Mouse (Mus musculus) lung, embryonic 16.5 days (tissue): ENCODE results near the gene Gzmb. TPM values are rescaled to one million over a fixed set of nuclear protein-coding genes. Genes with fewer than 3 reads are reported as not detected.
"Not testable (repeated sequence)": the region's sequence is repeated elsewhere in the genome, so short reads cannot be mapped to it uniquely, and the experiment has no call there.

Experiments used
- ATAC-seq: fragments of 200-750 bp; cut with Nextera tagmentation; 2 replicates; pipeline ENCODE4 v1.8.0; 2017; ENCODE audit warnings: low read depth, mild to moderate bottlenecking, moderate library complexity
- H3K27ac ChIP-seq: fragments of 300-500 bp; sonication (generic); 2 replicates; pipeline ENCODE4 v1.5.1; 2014; ENCODE audit warnings: mild to moderate bottlenecking, control low read depth, low read length
- H3K27me3 ChIP-seq: fragments of 300-500 bp; sonication (generic); 2 replicates; pipeline ENCODE4 v1.6.1; 2014; ENCODE audit warnings: low read depth, low read length, mixed read lengths; ENCODE audit not compliant: control insufficient read depth, insufficient read depth
- H3K36me3 ChIP-seq: fragments of 300-500 bp; sonication (generic); 2 replicates; pipeline ENCODE4 v1.6.1; 2014; ENCODE audit warnings: low read length; ENCODE audit not compliant: control insufficient read depth, insufficient read depth
- H3K4me1 ChIP-seq: fragments of 300-500 bp; sonication (generic); replicated peaks from 2 replicates; pipeline ENCODE4 v1.6.1; 2014; ENCODE audit warnings: low read length, mixed read lengths; ENCODE audit not compliant: control insufficient read depth, insufficient read depth
- H3K4me2 ChIP-seq: fragments of 300-500 bp; sonication (generic); 2 replicates; pipeline ENCODE4 v1.6.1; 2014; ENCODE audit warnings: low read depth, low read length, control low read depth
- H3K4me3 ChIP-seq: fragments of 300-500 bp; sonication (generic); 2 replicates; pipeline ENCODE4 v1.5.1; 2014; ENCODE audit warnings: mild to moderate bottlenecking, low read length, control low read depth
- H3K9ac ChIP-seq: fragments of 300-500 bp; sonication (generic); 2 replicates; pipeline ENCODE4 v1.6.1; 2014; ENCODE audit warnings: low read length, control low read depth
- H3K9me3 ChIP-seq: fragments of 300-500 bp; sonication (generic); 2 replicates; pipeline ENCODE4 v1.6.1; 2016; ENCODE audit warnings: low read length; ENCODE audit not compliant: control insufficient read depth
- WGBS: fragments of 180-500 bp; shearing (Covaris S2); extraction: QIAGEN DNeasy Blood & Tissue Kit; methylation state at CpG from one replicate; pipeline ENCODE4 v1.1.7; 2014; 5-methylcytosine and 5-hydroxymethylcytosine counted together
- polyA plus RNA-seq: library from polyadenylated mRNA; unstranded; fragments of >200 nt; fragmentation: Nextera tagmentation; extraction: Ambion mirVana; gene quantifications from 2 replicates; pipeline ENCODE4 v1.2.1, GENCODE M21; 2015

Gene Gzmb
- polyA plus RNA-seq, 1 experiment from 2014 or later: 2.0 TPM

GRCm38 (mm10) chr14:56287806-56288205, 25.7 kb upstream of the Gzmb start:
- Histone ChIP-seq H3K4me1 (no peaks in the 10 kb centered on the region), H3K27me3 (no peaks in the 10 kb centered on the region), H3K27ac (no peak overlapping the region), H3K36me3 (no peaks in the 10 kb centered on the region), H3K4me2 (no peak overlapping the region), H3K9ac (no peak overlapping the region), H3K9me3 (no peaks in the 10 kb centered on the region), H3K4me3 (no peak overlapping the region)
- 73% methylated on average over 5 of the region's 5 CpGs for WGBS
- no peak for ATAC-seq

GRCm38 (mm10) chr14:56284356-56285325, 22.6 kb upstream of the Gzmb start:
- no peaks in the 10 kb centered on the region for H3K36me3 ChIP-seq
- 85% methylated on average over 6 of the region's 6 CpGs for WGBS
- no peak for ATAC-seq
- H3K9ac ChIP-seq: no peak overlapping the region
- no peaks in the 10 kb centered on the region for H3K9me3 ChIP-seq
- H3K27ac ChIP-seq: no peak overlapping the region
- H3K27me3 ChIP-seq: no peaks in the 10 kb centered on the region
- H3K4me1 ChIP-seq: no peaks in the 10 kb centered on the region
- no peak overlapping the region for H3K4me2 ChIP-seq
- H3K4me3 ChIP-seq: no peak overlapping the region

- no peak overlapping the region for H3K9ac ChIP-seq
- no peak overlapping the region for H3K4me3 ChIP-seq
- no peaks in the 10 kb centered on the region for H3K4me1 ChIP-seq
- no peaks in the 10 kb centered on the region for H3K36me3 ChIP-seq
- no peak for ATAC-seq
- no peak overlapping the region for H3K4me2 ChIP-seq
- 69% methylated on average over 1 of the region's 1 CpGs for whole genome bisulfite sequencing
- H3K27ac ChIP-seq: no peak overlapping the region
- no peaks in the 10 kb centered on the region for H3K9me3 ChIP-seq
- H3K27me3 ChIP-seq: no peaks in the 10 kb centered on the region
Measured at GRCm38 (mm10) chr14:56283816-56284215, 21.8 kb upstream of the Gzmb start.

GRCm38 (mm10) chr14:56281090-56281489, 19.0 kb upstream of the Gzmb start:
- Histone ChIP-seq H3K4me2 (no peak overlapping the region), H3K9me3 (no peaks in the 10 kb centered on the region), H3K36me3 (no peaks in the 10 kb centered on the region), H3K4me1 (no peaks in the 10 kb centered on the region), H3K9ac (no peak overlapping the region), H3K27ac (no peak overlapping the region), H3K4me3 (no peak overlapping the region), H3K27me3 (no peaks in the 10 kb centered on the region)
- no peak for ATAC-seq
- 37% methylated on average over 5 of the region's 5 CpGs for WGBS

- not testable (repeated sequence) for H3K4me2 ChIP-seq, ATAC-seq
Measured at GRCm38 (mm10) chr14:56278691-56279090, 16.6 kb upstream of the Gzmb start.

GRCm38 (mm10) chr14:56276096-56276495, 14.0 kb upstream of the Gzmb start:
- not testable (repeated sequence) for H3K36me3 ChIP-seq, H3K4me2 ChIP-seq, ATAC-seq, H3K4me3 ChIP-seq, H3K27ac ChIP-seq, H3K4me1 ChIP-seq, H3K9me3 ChIP-seq, H3K27me3 ChIP-seq, H3K9ac ChIP-seq
- WGBS: 71% methylated on average over 7 of the region's 7 CpGs

More at GRCm38 (mm10) chr14:56278691-56279090, 16.6 kb upstream of the Gzmb start:
- H3K9ac ChIP-seq, H3K36me3 ChIP-seq, H3K4me1 ChIP-seq, H3K9me3 ChIP-seq, H3K27ac ChIP-seq, H3K27me3 ChIP-seq, H3K4me3 ChIP-seq: not testable (repeated sequence)
- 36% methylated on average over 7 of the region's 7 CpGs for WGBS

GRCm38 (mm10) chr14:56266109-56266508, 4.0 kb upstream of the Gzmb start:
- H3K4me1 ChIP-seq: no peaks in the 10 kb centered on the region
- 84% methylated on average over 1 of the region's 1 CpGs for whole genome bisulfite sequencing
- no peak overlapping the region for H3K4me2 ChIP-seq
- no peak overlapping the region for H3K27ac ChIP-seq
- H3K27me3 ChIP-seq: no peaks in the 10 kb centered on the region
- no peaks in the 10 kb centered on the region for H3K9me3 ChIP-seq
- no peak for ATAC-seq
- no peak overlapping the region for H3K9ac ChIP-seq
- no peak overlapping the region for H3K4me3 ChIP-seq
- H3K36me3 ChIP-seq: no peaks in the 10 kb centered on the region

- no peak overlapping the region for H3K4me2 ChIP-seq
- no peaks in the 10 kb centered on the region for H3K9me3 ChIP-seq
- no peak overlapping the region for H3K27ac ChIP-seq
- no peaks in the 10 kb centered on the region for H3K27me3 ChIP-seq
- H3K4me1 ChIP-seq: no peaks in the 10 kb centered on the region
- no peaks in the 10 kb centered on the region for H3K36me3 ChIP-seq
- no peak overlapping the region for H3K9ac ChIP-seq
- ATAC-seq: no peak
- no peak overlapping the region for H3K4me3 ChIP-seq
Measured at GRCm38 (mm10) chr14:56240409-56240808, 21.7 kb downstream of the Gzmb start.

- Histone ChIP-seq H3K27ac (no peak within 1 kb of the TSS), H3K4me2 (no peak within 1 kb of the TSS), H3K9ac (no peak within 1 kb of the TSS), H3K9me3 (no peaks in the 10 kb centered on the region), H3K36me3 (no peaks in the 10 kb centered on the region), H3K27me3 (no peaks in the 10 kb centered on the region), H3K4me1 (no peaks in the 10 kb centered on the region), H3K4me3 (no peak within 1 kb of the TSS)
- no peak for ATAC-seq
- 67% methylated on average over 2 of the region's 2 CpGs for WGBS
Measured at GRCm38 (mm10) chr14:56234556-56234955, 27.5 kb downstream of the Gzmb start, which contains the start of gene Gzmc. TSS of gene Gzmc (minus strand) at chr14:56234656.
